Mouse (Mus musculus) lung, embryonic 16.5 days (tissue): ENCODE data around the gene Gpr33. TPM values are rescaled to one million over a fixed set of nuclear protein-coding genes. Genes with fewer than 3 reads are reported as not detected.

Experiments used
- polyA plus RNA-seq: library from polyadenylated mRNA; unstranded; fragments of >200 nt; fragmentation: Nextera tagmentation; extraction: Ambion mirVana; gene quantifications from 2 replicates; pipeline ENCODE4 v1.2.1, GENCODE M21; 2015

Gene Gpr33
- polyA plus RNA-seq, 1 experiment from 2014 or later, result not detected

Other genes starting within 250 kb of the Gpr33 start
- 36.0 and 38.0 TPM in 2 replicates for gene Hectd1, start 198.5 kb downstream of the Gpr33 start, polyA plus RNA-seq
- gene Heatr5a, start 56.7 kb downstream of the Gpr33 start, polyA plus RNA-seq, result 14.3 and 14.9 TPM in 2 replicates
- 24.4 and 25.7 TPM in 2 replicates for gene Dtd2, start 21.6 kb downstream of the Gpr33 start, polyA plus RNA-seq
- gene Nubpl, start 69.7 kb upstream of the Gpr33 start, polyA plus RNA-seq, result 11.3 and 14.1 TPM in 2 replicates